Mouse (Mus musculus): ENCODE measurements around the gene Hebp1. TPM values are rescaled to one million over a fixed set of nuclear protein-coding genes. Genes with fewer than 3 reads are reported as not detected.

The Hebp1 gene
- polyA plus RNA-seq, 1 experiment from 2014 or later: 59.1 TPM

GRCm38 (mm10) chr6:135092798-135093470, 104.9 kb downstream of the Hebp1 start:
- Histone ChIP-seq H3K9me3 (ENCODE audit: control insufficient read depth, low read length) (no peaks in the 10 kb centered on the region), H3K4me1 (replicated peaks; ENCODE audit: control insufficient read depth, insufficient read depth, low read length) (no peaks in the 10 kb centered on the region), H3K27ac (ENCODE audit: low read depth, low read length) (no peak overlapping the region), H3K4me2 (no peak overlapping the region), H3K4me3 (ENCODE audit: low read depth, low read length) (no peak overlapping the region), H3K27me3 (replicated peaks; ENCODE audit: control insufficient read depth, insufficient read depth, low read length) (no peaks in the 10 kb centered on the region), H3K36me3 (ENCODE audit: control insufficient read depth, insufficient read depth, low read length) (no peaks in the 10 kb centered on the region), H3K9ac (ENCODE audit: low read depth, low read length) (no peak overlapping the region)
- DNase-seq (ENCODE audit: low spot score) (no peak), ATAC-seq (replicated peaks; ENCODE audit: low FRiP score) (no peak)
- WGBS: 82% methylated on average over 12 of the region's 12 CpGs

- 75% methylated on average over 4 of the region's 4 CpGs for WGBS
- H3K4me3 ChIP-seq (ENCODE audit: low read depth, low read length): no peak overlapping the region
- ATAC-seq (replicated peaks; ENCODE audit: low FRiP score): no peak
Observed at GRCm38 (mm10) chr6:135090661-135091060, 107.2 kb downstream of the Hebp1 start.

GRCm38 (mm10) chr6:135089786-135090185, 108.0 kb downstream of the Hebp1 start:
- H3K36me3 ChIP-seq (ENCODE audit: control insufficient read depth, insufficient read depth, low read length): no peaks in the 10 kb centered on the region
- DNase-seq (ENCODE audit: low spot score) (no peak), ATAC-seq (replicated peaks; ENCODE audit: low FRiP score) (no peak)
- H3K4me3 ChIP-seq (ENCODE audit: low read depth, low read length): no peak overlapping the region
- no peak overlapping the region for H3K27ac ChIP-seq (ENCODE audit: low read depth, low read length)
- H3K4me1 ChIP-seq (replicated peaks; ENCODE audit: control insufficient read depth, insufficient read depth, low read length): no peaks in the 10 kb centered on the region
- H3K4me2 ChIP-seq: no peak overlapping the region
- no peak overlapping the region for H3K9ac ChIP-seq (ENCODE audit: low read depth, low read length)
- no peaks in the 10 kb centered on the region for H3K27me3 ChIP-seq (replicated peaks; ENCODE audit: control insufficient read depth, insufficient read depth, low read length)
- no peaks in the 10 kb centered on the region for H3K9me3 ChIP-seq (ENCODE audit: control insufficient read depth, low read length)
- 28% methylated on average over 8 of the region's 8 CpGs for WGBS

More at GRCm38 (mm10) chr6:135090661-135091060, 107.2 kb downstream of the Hebp1 start:
- H3K9me3 ChIP-seq (ENCODE audit: control insufficient read depth, low read length): no peaks in the 10 kb centered on the region
- no peaks in the 10 kb centered on the region for H3K4me1 ChIP-seq (replicated peaks; ENCODE audit: control insufficient read depth, insufficient read depth, low read length)
- H3K9ac ChIP-seq (ENCODE audit: low read depth, low read length): no peak overlapping the region
- no peak for DNase-seq (ENCODE audit: low spot score)
- H3K36me3 ChIP-seq (ENCODE audit: control insufficient read depth, insufficient read depth, low read length): no peaks in the 10 kb centered on the region
- no peak overlapping the region for H3K4me2 ChIP-seq
- no peaks in the 10 kb centered on the region for H3K27me3 ChIP-seq (replicated peaks; ENCODE audit: control insufficient read depth, insufficient read depth, low read length)
- H3K27ac ChIP-seq (ENCODE audit: low read depth, low read length): no peak overlapping the region

GRCm38 (mm10) chr6:135087721-135088451, 109.9 kb downstream of the Hebp1 start:
- H3K9ac ChIP-seq (ENCODE audit: low read depth, low read length): no peak overlapping the region
- peak; percentile 61; the same call in 1 of the 2 replicates for ATAC-seq (replicated peaks; ENCODE audit: low FRiP score)
- peak overlapping the region; percentile 16; the same call in 1 of the 2 replicates for H3K4me2 ChIP-seq

More at GRCm38 (mm10) chr6:135087721-135088451, 109.9 kb downstream of the Hebp1 start:
- 27% methylated on average over 19 of the region's 19 CpGs for WGBS
- Histone ChIP-seq H3K36me3 (ENCODE audit: control insufficient read depth, insufficient read depth, low read length) (no peaks in the 10 kb centered on the region), H3K4me1 (replicated peaks; ENCODE audit: control insufficient read depth, insufficient read depth, low read length) (no peaks in the 10 kb centered on the region), H3K27ac (ENCODE audit: low read depth, low read length) (no peak overlapping the region), H3K9me3 (ENCODE audit: control insufficient read depth, low read length) (no peaks in the 10 kb centered on the region), H3K4me3 (ENCODE audit: low read depth, low read length) (no peak overlapping the region), H3K27me3 (replicated peaks; ENCODE audit: control insufficient read depth, insufficient read depth, low read length) (no peaks in the 10 kb centered on the region)
- peak; percentile 76 for DNase-seq (ENCODE audit: low spot score)

Other genes starting within 250 kb of the Hebp1 start
- gene Apold1, start 216.3 kb downstream of the Hebp1 start, polyA plus RNA-seq (2014; fragmentation: Nextera tagmentation; extraction: Ambion mirVana): 2.5 and 2.6 TPM in 2 replicates
- 134 and 142 TPM in 2 replicates for gene Ddx47, start 186.4 kb downstream of the Hebp1 start, polyA plus RNA-seq (2014; fragmentation: Nextera tagmentation; extraction: Ambion mirVana)
- 0.80 and 1.4 TPM in 2 replicates for gene Gprc5a, start 132.4 kb downstream of the Hebp1 start, polyA plus RNA-seq (2014; fragmentation: Nextera tagmentation; extraction: Ambion mirVana)
- 0.25 TPM in 1 of 2 replicates, not detected in the other for gene Gprc5d, start 79.7 kb downstream of the Hebp1 start, polyA plus RNA-seq (2014; fragmentation: Nextera tagmentation; extraction: Ambion mirVana)
- gene Fam234b, start within 50 bp of the Hebp1 start, polyA plus RNA-seq (2014; fragmentation: Nextera tagmentation; extraction: Ambion mirVana): 34.2 and 37.9 TPM in 2 replicates
- gene Gsg1, start 56.3 kb upstream of the Hebp1 start, polyA plus RNA-seq (2014; fragmentation: Nextera tagmentation; extraction: Ambion mirVana): 0.51 and 1.1 TPM in 2 replicates
- gene Pbp2, start 112.4 kb upstream of the Hebp1 start, polyA plus RNA-seq (2014; fragmentation: Nextera tagmentation; extraction: Ambion mirVana): not detected in 2 replicates
- 0.81 and 1.5 TPM in 2 replicates for gene Emp1, start 164.5 kb upstream of the Hebp1 start, polyA plus RNA-seq (2014; fragmentation: Nextera tagmentation; extraction: Ambion mirVana)

All from liver, embryonic 11.5 days (tissue).